Mouse (Mus musculus) midbrain, embryonic 13.5 days (tissue): ENCODE data around the gene Gulp1. TPM values are rescaled to one million over a fixed set of nuclear protein-coding genes. Genes with fewer than 3 reads are reported as not detected.

Experiments
- ATAC-seq: fragments of 200-750 bp; cut with Nextera tagmentation; 2 replicates; pipeline ENCODE4 v1.8.0; 2017; ENCODE audit warnings: mild to moderate bottlenecking, moderate TSS enrichment, moderate library complexity
- H3K27ac ChIP-seq: fragments of 300-500 bp; sonication (generic); 2 replicates; pipeline ENCODE4 v1.5.1; 2015; ENCODE audit warnings: inconsistent platforms, mild to moderate bottlenecking, moderate library complexity
- H3K27me3 ChIP-seq: fragments of 300-500 bp; sonication (generic); 2 replicates; pipeline ENCODE4 v1.6.1; 2015; ENCODE audit warnings: mild to moderate bottlenecking, inconsistent platforms
- H3K36me3 ChIP-seq: fragments of 300-500 bp; sonication (generic); 2 replicates; pipeline ENCODE4 v1.6.1; 2015; ENCODE audit warnings: mild to moderate bottlenecking, inconsistent platforms
- H3K4me1 ChIP-seq: fragments of 300-500 bp; sonication (generic); replicated peaks from 2 replicates; pipeline ENCODE4 v1.6.1; 2015; ENCODE audit warnings: inconsistent platforms
- H3K4me2 ChIP-seq: fragments of 300-500 bp; sonication (generic); replicated peaks from 2 replicates; pipeline ENCODE4 v1.6.1; 2015; ENCODE audit warnings: moderate library complexity, mild to moderate bottlenecking, inconsistent platforms
- H3K4me3 ChIP-seq: fragments of 300-500 bp; sonication (generic); replicated peaks from 2 replicates; pipeline ENCODE4 v1.5.1; 2015; ENCODE audit warnings: mild to moderate bottlenecking, inconsistent platforms
- H3K9ac ChIP-seq: fragments of 300-500 bp; sonication (generic); replicated peaks from 2 replicates; pipeline ENCODE4 v1.6.1; 2015; ENCODE audit warnings: mild to moderate bottlenecking, inconsistent platforms
- H3K9me3 ChIP-seq: fragments of 300-500 bp; sonication (generic); 2 replicates; pipeline ENCODE4 v1.6.1; 2016; ENCODE audit warnings: mild to moderate bottlenecking, inconsistent platforms
- WGBS: fragments of 180-500 bp; shearing (Covaris S2); methylation state at CpG from one replicate; pipeline ENCODE4 v1.1.7; 2015; 5-methylcytosine and 5-hydroxymethylcytosine counted together
- polyA plus RNA-seq: library from polyadenylated mRNA; unstranded; fragments of >200 nt; fragmentation: Nextera tagmentation; extraction: Ambion mirVana; gene quantifications from 2 replicates; pipeline ENCODE4 v1.2.1, GENCODE M21; 2015

The Gulp1 gene
- 9.9 and 11.2 TPM in 2 replicates for polyA plus RNA-seq

DNA sequence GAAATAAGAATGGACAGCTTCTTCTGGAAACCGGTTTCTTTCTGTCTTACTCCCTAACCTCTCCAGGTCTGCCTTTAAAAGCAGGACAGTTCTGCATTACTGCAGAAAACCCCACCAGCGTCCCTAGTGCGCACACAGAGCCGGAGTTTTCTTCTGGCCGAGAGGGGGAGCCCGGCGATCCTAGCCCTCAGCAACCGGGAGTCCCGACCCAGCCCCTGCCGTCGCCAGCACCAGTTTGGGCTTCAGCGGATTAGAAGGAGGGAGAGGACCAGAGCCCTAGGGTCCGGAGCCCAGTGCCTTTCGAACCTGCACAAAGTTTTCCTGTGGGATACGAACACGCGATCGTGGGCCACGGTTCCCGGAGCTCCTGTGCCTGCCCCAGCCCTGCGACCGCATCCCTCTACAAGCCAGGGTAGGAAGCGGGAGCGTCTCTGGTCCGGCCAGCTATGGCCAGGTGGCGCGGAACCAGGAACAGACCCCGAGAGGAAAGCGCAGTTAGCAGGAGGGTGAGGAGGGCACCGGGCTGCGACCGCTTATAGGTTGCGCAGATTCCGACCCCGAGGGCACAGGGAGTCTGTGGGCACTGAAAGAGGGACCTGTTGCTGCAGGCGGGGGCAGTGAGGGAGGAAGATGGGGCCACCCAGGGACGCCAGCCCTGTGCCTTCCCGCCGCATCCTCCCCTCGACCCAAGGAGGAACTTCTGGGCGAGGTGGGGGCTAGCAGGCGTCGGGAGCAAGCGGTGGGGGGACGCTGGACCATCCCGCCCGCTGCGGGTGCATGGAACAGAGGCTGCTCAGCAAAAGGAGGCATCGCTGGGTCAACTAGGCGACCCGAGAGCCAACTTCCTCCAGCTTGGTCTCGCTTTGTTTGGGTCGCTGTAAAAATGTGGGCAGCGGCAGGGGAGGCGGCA is at the start of gene Gulp1:
Gene Gulp1, plus strand, starts transcription at position 51 of the 910 bp plus-strand sequence.
- WGBS = under 1% methylated on average over 55 of the region's 55 CpGs
- no peaks in the 10 kb centered on the region for H3K9me3 ChIP-seq
- H3K36me3 ChIP-seq = no peaks in the 10 kb centered on the region
- H3K4me1 ChIP-seq = peaks cover 29% of the 10 kb centered on the region
- peak within 1 kb of the TSS; percentile 58; the same call in 1 of the 2 replicates for H3K27ac ChIP-seq
- 0 out of 2 replicates have a peak, but pooled peaks cover 4% of the 10 kb centered on the region for H3K27me3 ChIP-seq
- H3K4me3 ChIP-seq = peak within 1 kb of the TSS; percentile 66
- peak within 1 kb of the TSS; percentile 72 for H3K9ac ChIP-seq
- ATAC-seq = peak; percentile 90
- H3K4me2 ChIP-seq = peak within 1 kb of the TSS; percentile 96

DNA sequence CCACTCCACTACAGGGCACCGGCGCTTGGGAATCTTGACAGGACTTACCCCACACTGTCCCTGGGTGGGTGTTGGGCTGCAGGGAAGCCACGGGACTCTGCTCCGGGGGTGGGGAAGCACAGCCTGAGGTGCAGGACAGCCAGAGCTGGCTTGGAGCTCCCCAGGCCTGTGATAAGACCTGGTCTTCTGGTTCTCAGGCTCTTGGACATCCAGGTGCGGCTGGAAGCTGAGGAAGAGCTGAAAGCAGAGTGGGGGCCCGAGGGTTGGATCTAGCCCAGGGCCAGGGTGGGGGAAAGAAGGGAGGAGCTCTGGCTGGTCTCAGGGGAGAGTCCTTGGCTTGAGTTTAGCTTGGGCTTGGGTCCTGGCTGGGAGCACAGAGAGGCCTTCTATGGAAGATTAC is 1.1 kb upstream of the Gulp1 start:
- H3K9me3 ChIP-seq = no peaks in the 10 kb centered on the region
- H3K4me3 ChIP-seq = no peak overlapping the region
- no peaks in the 10 kb centered on the region for H3K36me3 ChIP-seq
- 0 out of 2 replicates have a peak, but pooled peaks cover 4% of the 10 kb centered on the region for H3K27me3 ChIP-seq
- 84% methylated on average over 6 of the region's 6 CpGs for WGBS
- H3K4me1 ChIP-seq = peaks cover 29% of the 10 kb centered on the region
- no peak for ATAC-seq
- no peak overlapping the region for H3K27ac ChIP-seq
- H3K9ac ChIP-seq = no peak overlapping the region
- H3K4me2 ChIP-seq = no peak overlapping the region

DNA sequence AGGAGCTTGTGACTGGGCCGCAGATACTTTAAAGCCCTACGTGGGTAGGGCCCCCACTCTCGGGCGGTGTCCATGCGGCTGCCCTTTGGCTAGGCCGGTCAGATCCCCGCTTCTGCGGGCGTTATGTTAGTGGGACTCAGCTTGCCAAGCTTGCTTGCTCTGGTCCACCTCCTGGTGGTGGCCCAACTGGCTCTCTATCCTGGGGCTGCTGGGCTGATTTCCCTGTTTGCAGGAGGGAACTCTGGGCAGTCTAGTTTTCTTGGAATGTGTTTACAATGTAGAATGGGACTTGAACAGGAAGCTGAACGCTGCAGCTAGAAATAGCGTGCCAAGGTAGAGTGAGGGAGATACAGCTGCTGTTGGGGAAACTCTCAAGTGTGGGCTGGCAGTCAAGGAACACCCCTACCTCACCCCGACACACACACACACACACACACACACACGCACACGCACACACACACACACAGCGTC is 1.1 kb downstream of the Gulp1 start:
- Histone ChIP-seq H3K4me3 (peak overlapping the region; percentile 66), H3K27me3 (0 out of 2 replicates have a peak, but pooled peaks cover 4% of the 10 kb centered on the region), H3K4me1 (peaks cover 29% of the 10 kb centered on the region), H3K4me2 (peak overlapping the region; percentile 96), H3K36me3 (no peaks in the 10 kb centered on the region), H3K9ac (peak overlapping the region; percentile 72), H3K27ac (peak overlapping the region; percentile 58; the same call in 1 of the 2 replicates), H3K9me3 (no peaks in the 10 kb centered on the region)
- WGBS = 5% methylated on average over 15 of the region's 15 CpGs
- peak; percentile 70 for ATAC-seq

DNA sequence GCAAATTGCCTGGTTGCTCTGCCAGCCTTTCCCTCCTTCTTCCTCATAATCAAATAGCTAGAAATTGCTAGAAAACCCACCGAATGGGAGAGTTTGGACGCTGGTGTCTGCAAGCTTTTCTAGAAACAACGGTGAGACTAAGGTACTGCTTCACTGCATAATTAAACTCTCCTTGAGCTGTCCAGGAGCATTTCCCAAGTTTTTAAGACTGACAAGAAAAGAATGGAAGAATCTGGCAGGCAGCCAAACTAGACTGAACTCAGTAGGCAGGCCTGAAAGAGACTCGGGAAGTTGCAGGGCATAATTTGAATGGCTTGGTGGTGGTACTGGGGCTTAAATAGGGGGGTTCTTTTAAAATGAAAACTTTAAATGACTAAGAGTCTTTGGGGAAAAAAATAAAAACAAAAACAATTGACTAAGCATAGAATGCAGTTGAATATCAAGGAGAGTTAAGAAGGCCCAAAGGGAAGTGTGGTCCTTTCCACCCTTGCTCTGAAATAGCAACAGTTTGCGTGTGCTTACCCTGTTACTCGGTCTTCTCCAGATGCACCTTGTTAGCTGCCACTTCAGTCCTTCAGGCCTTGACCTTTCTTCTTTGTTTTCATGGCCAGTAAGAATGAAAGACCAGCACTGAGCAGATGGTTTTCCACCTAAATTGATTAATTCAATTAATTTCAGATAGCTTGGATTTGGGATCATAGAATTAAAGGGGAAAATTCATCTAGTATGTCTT is 2.0 kb downstream of the Gulp1 start:
- Histone ChIP-seq H3K4me3 (0 out of 2 replicates have a peak overlapping the region, but pooled peaks have one; percentile 66), H3K36me3 (no peaks in the 10 kb centered on the region), H3K4me2 (peak overlapping the region; percentile 96), H3K27ac (peak overlapping the region; percentile 44; the same call in 1 of the 2 replicates), H3K9ac (no peak overlapping the region), H3K9me3 (no peaks in the 10 kb centered on the region), H3K27me3 (0 out of 2 replicates have a peak, but pooled peaks cover 4% of the 10 kb centered on the region), H3K4me1 (peaks cover 29% of the 10 kb centered on the region)
- 17% methylated on average over 6 of the region's 6 CpGs for WGBS
- peak; percentile 41; the same call in 1 of the 2 replicates for ATAC-seq

DNA sequence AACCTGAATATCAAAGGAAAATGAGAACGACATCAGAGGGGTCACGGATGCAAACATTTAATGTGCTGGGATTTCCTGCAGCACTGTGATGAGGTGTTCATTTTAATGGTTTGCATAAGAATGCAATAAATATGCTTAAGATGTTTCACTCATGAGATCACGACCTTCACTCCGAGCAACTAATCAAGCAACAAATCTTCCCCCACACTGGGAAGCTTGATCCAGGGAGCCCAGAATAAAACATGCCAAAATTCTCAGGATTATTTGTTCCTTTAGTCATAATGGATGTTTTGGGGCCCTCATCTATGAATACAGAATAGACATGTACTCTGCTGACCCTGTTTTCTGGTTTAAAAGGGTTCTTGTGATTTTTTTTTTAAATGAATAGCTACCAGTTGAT is 16.1 kb downstream of the Gulp1 start:
- WGBS = 71% methylated on average over 4 of the region's 4 CpGs
- Histone ChIP-seq H3K4me3 (no peak overlapping the region), H3K27me3 (no peaks in the 10 kb centered on the region), H3K4me2 (no peak overlapping the region), H3K4me1 (no peaks in the 10 kb centered on the region), H3K9me3 (no peaks in the 10 kb centered on the region), H3K36me3 (no peaks in the 10 kb centered on the region), H3K9ac (no peak overlapping the region), H3K27ac (no peak overlapping the region)
- no peak for ATAC-seq

DNA sequence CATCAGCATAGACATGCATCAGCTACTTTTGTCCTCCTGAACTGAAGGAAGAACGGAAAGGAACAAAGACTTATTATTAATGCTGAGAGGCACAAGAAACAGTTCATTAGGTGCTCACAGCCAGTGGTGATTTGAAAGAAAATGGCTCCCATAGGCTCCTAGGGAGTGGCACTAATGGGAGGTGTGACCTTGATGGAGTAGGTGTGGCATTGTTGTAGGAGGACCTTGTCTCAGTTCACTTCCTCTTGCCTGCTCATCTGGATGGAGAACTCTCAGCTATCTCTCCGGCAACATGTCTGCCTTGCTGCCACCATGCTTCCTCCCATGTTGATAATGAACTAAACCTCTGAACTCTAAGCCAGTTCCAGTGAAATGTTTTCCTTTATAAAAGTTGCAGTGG is 17.0 kb downstream of the Gulp1 start:
- H3K4me3 ChIP-seq = no peak overlapping the region
- 74% methylated on average over 2 of the region's 2 CpGs for WGBS
- H3K27me3 ChIP-seq = no peaks in the 10 kb centered on the region
- no peaks in the 10 kb centered on the region for H3K9me3 ChIP-seq
- H3K4me2 ChIP-seq = no peak overlapping the region
- H3K27ac ChIP-seq = no peak overlapping the region
- H3K9ac ChIP-seq = no peak overlapping the region
- H3K4me1 ChIP-seq = no peaks in the 10 kb centered on the region
- ATAC-seq = no peak
- no peaks in the 10 kb centered on the region for H3K36me3 ChIP-seq

DNA sequence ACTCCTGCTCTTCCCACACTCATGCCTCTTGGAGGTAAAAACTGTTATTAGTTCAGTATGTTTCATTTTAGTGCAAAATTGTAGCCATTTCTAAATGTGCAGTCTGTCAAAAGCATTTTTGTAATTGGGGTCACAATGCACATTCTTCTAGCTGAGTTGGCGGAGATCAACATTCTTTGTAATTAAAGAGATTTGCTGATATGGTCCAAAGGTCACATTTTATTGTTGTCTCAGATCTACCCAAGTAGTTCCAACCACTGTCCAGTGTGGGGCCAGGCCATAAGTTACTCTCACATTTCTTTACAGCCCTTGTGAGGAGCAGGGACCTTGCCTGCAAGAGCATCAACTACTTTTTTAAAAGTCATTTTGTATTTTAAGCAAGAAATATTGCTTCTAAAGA is 24.7 kb downstream of the Gulp1 start:
- H3K4me2 ChIP-seq = no peak overlapping the region
- 71% methylated on average over 1 of the region's 1 CpGs for WGBS
- H3K4me3 ChIP-seq = no peak overlapping the region
- H3K4me1 ChIP-seq = no peaks in the 10 kb centered on the region
- H3K27ac ChIP-seq = no peak overlapping the region
- no peak overlapping the region for H3K9ac ChIP-seq
- no peaks in the 10 kb centered on the region for H3K36me3 ChIP-seq
- no peak for ATAC-seq
- no peaks in the 10 kb centered on the region for H3K27me3 ChIP-seq
- no peaks in the 10 kb centered on the region for H3K9me3 ChIP-seq

DNA sequence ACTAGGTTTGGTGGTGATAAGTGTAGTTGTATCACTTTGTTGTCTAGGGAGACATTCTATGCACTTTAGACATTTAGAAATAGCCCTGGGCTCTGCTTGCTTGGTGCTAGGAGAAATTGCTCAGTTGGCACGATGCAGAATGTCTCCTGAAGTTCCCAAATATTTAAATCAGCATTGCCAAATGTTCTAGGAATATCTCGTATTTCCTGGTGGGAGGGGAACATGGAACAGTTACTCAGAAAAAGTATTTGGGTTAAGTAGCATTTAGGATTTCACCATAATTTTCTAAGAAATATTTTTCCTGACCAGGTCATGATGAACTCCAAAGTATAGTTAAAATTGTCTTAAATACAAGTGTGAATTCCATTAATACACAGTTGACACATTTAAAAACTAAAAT is 25.3 kb downstream of the Gulp1 start:
- ATAC-seq = no peak
- H3K4me1 ChIP-seq = no peaks in the 10 kb centered on the region

DNA sequence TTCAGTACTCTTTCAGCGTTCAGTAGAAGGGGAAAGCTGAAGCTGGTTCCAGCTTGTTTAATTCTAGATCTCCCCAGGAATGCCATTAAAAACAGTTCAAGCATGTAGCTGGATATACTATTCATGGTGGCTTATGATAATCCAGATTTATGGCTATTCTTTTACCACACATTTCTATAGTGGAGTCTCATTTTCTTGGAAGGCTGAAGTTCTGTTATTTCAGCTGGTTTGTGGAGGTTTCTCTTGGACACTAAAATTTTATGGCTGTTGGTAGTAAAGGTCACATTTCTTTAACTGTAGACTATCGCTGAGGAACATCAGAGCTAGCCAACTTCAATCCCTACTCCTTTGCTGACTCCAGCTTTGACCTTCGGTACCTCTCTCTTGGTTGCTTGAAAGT is 29.1 kb downstream of the Gulp1 start:
- H3K4me3 ChIP-seq = no peak overlapping the region
- H3K9me3 ChIP-seq = no peaks in the 10 kb centered on the region
- 72% methylated on average over 3 of the region's 3 CpGs for WGBS
- no peak overlapping the region for H3K27ac ChIP-seq
- no peaks in the 10 kb centered on the region for H3K27me3 ChIP-seq
- H3K4me1 ChIP-seq = peaks cover 5% of the 10 kb centered on the region; the same call in 1 of the 2 replicates
- no peak for ATAC-seq
- no peak overlapping the region for H3K9ac ChIP-seq
- H3K36me3 ChIP-seq = no peaks in the 10 kb centered on the region
- no peak overlapping the region for H3K4me2 ChIP-seq

More for the DNA sequence above, 25.3 kb downstream of the Gulp1 start:
- no peaks in the 10 kb centered on the region for H3K9me3 ChIP-seq
- H3K9ac ChIP-seq = no peak overlapping the region
- H3K4me2 ChIP-seq = no peak overlapping the region
- no peak overlapping the region for H3K27ac ChIP-seq
- H3K36me3 ChIP-seq = no peaks in the 10 kb centered on the region
- no peak overlapping the region for H3K4me3 ChIP-seq
- H3K27me3 ChIP-seq = no peaks in the 10 kb centered on the region
- 88% methylated on average over 2 of the region's 2 CpGs for WGBS

DNA sequence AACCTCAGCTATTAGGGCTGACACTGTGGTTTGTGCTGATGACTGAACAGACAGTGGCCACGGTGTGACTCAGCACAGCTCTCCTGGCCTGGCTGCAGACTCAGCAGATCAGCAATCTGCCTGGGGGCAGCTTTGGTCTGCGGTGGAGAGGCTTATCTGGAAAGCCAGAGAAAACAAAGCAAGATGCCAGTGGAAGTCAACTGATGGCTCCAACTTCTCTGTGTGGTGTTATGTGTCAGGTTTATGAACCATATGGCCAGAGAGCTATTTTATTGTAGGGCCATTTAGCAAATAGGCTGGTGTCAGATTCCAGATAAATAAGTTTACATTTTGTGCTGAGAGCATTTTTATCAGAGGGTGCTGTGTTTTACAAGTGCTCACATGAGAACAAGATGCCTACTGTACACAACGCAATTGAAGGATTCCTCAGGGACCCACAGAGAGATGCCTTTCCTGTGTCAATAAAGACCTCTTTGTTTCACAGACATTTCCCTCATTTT is 33.6 kb downstream of the Gulp1 start:
- Histone ChIP-seq H3K4me3 (no peak overlapping the region), H3K36me3 (no peaks in the 10 kb centered on the region), H3K9ac (no peak overlapping the region), H3K4me2 (no peak overlapping the region), H3K4me1 (peaks cover 5% of the 10 kb centered on the region; the same call in 1 of the 2 replicates), H3K27ac (no peak overlapping the region), H3K9me3 (no peaks in the 10 kb centered on the region), H3K27me3 (no peaks in the 10 kb centered on the region)
- ATAC-seq = peak; percentile 87
- 20% methylated on average over 3 of the region's 3 CpGs for WGBS

DNA sequence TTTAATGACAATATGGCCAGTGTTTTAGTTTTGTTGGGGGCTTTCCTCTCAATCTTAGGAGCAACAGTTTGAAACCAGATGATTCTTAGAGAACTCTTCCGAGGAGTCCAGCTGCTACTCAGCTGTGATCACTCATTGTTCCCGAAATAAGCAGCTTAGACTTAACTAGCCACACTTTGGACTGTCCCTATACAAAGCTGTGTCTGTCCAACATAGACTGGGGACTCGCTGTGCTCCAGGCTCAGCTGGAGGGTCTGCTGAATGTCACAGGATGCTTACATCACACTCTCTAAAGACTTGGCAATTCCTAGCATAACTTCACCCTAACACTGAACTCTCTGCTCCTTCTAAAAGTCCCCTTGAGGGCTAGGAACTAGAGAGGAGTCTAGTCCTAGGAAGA is 40.4 kb downstream of the Gulp1 start:
- Histone ChIP-seq H3K4me3 (no peak overlapping the region), H3K4me2 (no peak overlapping the region), H3K36me3 (no peaks in the 10 kb centered on the region), H3K9me3 (no peaks in the 10 kb centered on the region), H3K27me3 (no peaks in the 10 kb centered on the region), H3K9ac (no peak overlapping the region), H3K27ac (no peak overlapping the region), H3K4me1 (peaks cover 4% of the 10 kb centered on the region)
- ATAC-seq = peak; percentile 69
- 9% methylated on average over 3 of the region's 3 CpGs for WGBS
